Mouse (Mus musculus) neural tube, embryonic 13.5 days (tissue): Measurements from ENCODE around the gene Shd. TPM values are rescaled to one million over a fixed set of nuclear protein-coding genes. Genes with fewer than 3 reads are reported as not detected.

Experiments
- ATAC-seq: fragments of 200-750 bp; cut with Nextera tagmentation; 2 replicates; pipeline ENCODE4 v1.8.0; 2017; ENCODE audit warnings: low read depth, mild to moderate bottlenecking, moderate TSS enrichment, moderate library complexity
- H3K27ac ChIP-seq: fragments of 300-500 bp; sonication (generic); replicated peaks from 2 replicates; pipeline ENCODE4 v1.5.1; 2015; ENCODE audit warnings: moderate library complexity, mild to moderate bottlenecking, inconsistent platforms
- H3K27me3 ChIP-seq: fragments of 300-500 bp; sonication (generic); 2 replicates; pipeline ENCODE4 v1.6.1; 2015; ENCODE audit warnings: mild to moderate bottlenecking, inconsistent platforms
- H3K36me3 ChIP-seq: fragments of 300-500 bp; sonication (generic); 2 replicates; pipeline ENCODE4 v1.6.1; 2015; ENCODE audit warnings: mild to moderate bottlenecking, inconsistent platforms
- H3K4me1 ChIP-seq: fragments of 300-500 bp; sonication (generic); replicated peaks from 2 replicates; pipeline ENCODE4 v1.6.1; 2015; ENCODE audit warnings: inconsistent platforms
- H3K4me2 ChIP-seq: fragments of 300-500 bp; sonication (generic); 2 replicates; pipeline ENCODE4 v1.6.1; 2015; ENCODE audit warnings: inconsistent platforms, mild to moderate bottlenecking, moderate library complexity
- H3K4me3 ChIP-seq: fragments of 300-500 bp; sonication (generic); 2 replicates; pipeline ENCODE4 v1.5.1; 2015; ENCODE audit warnings: mild to moderate bottlenecking, inconsistent platforms
- H3K9ac ChIP-seq: fragments of 300-500 bp; sonication (generic); 2 replicates; pipeline ENCODE4 v1.6.1; 2015; ENCODE audit warnings: moderate library complexity, mild to moderate bottlenecking, inconsistent platforms
- H3K9me3 ChIP-seq: fragments of 300-500 bp; sonication (generic); 2 replicates; pipeline ENCODE4 v1.6.1; 2016; ENCODE audit warnings: inconsistent platforms
- WGBS: fragments of 180-500 bp; shearing (Covaris S2); methylation state at CpG from one replicate; pipeline ENCODE4 v1.1.7; 2015; 5-methylcytosine and 5-hydroxymethylcytosine counted together
- polyA plus RNA-seq: library from polyadenylated mRNA; unstranded; fragments of >200 nt; fragmentation: Nextera tagmentation; extraction: Ambion mirVana; gene quantifications from 2 replicates; pipeline ENCODE4 v1.2.1, GENCODE M21; 2015

Shd gene
- polyA plus RNA-seq, 1 experiment from 2014 or later, result 161 TPM

DNA sequence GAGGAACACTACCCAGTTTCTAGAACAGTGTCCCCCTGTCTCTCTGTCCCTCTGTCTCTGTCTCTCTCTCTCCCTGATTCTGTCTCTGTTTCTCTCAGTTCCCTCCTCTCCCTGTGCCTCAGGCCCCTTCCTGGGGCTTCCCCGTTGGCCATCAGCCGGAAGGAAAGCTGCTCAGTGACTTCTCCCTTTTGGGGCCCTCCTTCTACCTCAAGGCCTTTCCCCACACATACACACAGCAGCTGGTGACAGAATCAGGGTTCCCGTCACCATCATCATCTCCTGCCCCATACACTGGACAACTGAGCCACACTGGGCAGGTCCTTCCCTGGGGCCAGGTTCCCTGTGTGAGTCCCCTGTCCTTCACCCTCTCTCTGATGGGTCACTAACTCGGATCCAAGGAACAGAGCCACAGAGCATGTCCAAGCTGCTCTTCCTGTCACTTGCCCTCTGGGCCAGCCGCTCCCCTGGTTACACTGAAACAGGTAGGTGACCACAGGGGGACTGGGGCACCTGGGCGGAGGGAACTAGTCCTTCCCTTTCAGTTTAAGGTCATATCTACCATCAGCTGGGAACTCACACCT lies 17.7 kb upstream of the Shd start, which contains the start of gene Ebi3:
TSS of gene Ebi3 (plus strand) at position 194 of the 581 bp plus-strand sequence.
- H3K36me3 ChIP-seq, result no peaks in the 10 kb centered on the region
- no peak within 1 kb of the TSS for H3K4me3 ChIP-seq
- ATAC-seq, result no peak
- peaks cover 27% of the 10 kb centered on the region for H3K27me3 ChIP-seq
- H3K4me1 ChIP-seq, result peaks cover 19% of the 10 kb centered on the region
- H3K9me3 ChIP-seq, result no peaks in the 10 kb centered on the region
- WGBS, result 67% methylated on average over 6 of the region's 6 CpGs
- no peak within 1 kb of the TSS for H3K27ac ChIP-seq
- H3K4me2 ChIP-seq, result no peak within 1 kb of the TSS
- no peak within 1 kb of the TSS for H3K9ac ChIP-seq

GRCm38 (mm10) chr17:55953751-55954150 lies 16.5 kb upstream of the Shd start:
- Histone ChIP-seq H3K27ac (no peak overlapping the region), H3K36me3 (no peaks in the 10 kb centered on the region), H3K9me3 (no peaks in the 10 kb centered on the region), H3K4me3 (no peak overlapping the region), H3K9ac (no peak overlapping the region), H3K4me1 (peaks cover 31% of the 10 kb centered on the region), H3K4me2 (no peak overlapping the region), H3K27me3 (peaks cover 20% of the 10 kb centered on the region)
- ATAC-seq, result no peak
- WGBS, result 81% methylated on average over 6 of the region's 6 CpGs

DNA sequence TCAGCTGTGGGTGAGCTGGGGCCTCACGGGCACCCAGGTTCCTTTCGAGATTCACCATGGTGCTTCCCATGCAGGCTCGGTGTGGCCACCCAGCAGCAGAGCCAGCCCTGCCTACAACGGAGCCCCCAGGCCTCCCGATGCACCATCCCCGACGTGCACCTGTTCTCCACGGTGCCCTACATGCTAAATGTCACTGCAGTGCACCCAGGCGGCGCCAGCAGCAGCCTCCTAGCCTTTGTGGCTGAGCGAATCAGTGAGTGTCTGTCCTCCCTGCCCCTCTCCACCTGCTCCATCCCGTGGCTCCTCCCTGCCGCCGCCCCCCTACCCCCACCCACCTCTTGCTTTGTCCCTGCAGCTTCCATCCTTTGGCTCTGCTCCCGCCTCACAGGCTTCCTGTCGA lies 16.0 kb upstream of the Shd start:
- ATAC-seq, result no peak
- Histone ChIP-seq H3K36me3 (no peaks in the 10 kb centered on the region), H3K4me2 (no peak overlapping the region), H3K27me3 (peaks cover 20% of the 10 kb centered on the region), H3K4me3 (no peak overlapping the region), H3K27ac (no peak overlapping the region), H3K9me3 (no peaks in the 10 kb centered on the region), H3K4me1 (peaks cover 31% of the 10 kb centered on the region), H3K9ac (no peak overlapping the region)
- WGBS, result 40% methylated on average over 16 of the region's 16 CpGs

- peak; percentile 46 for ATAC-seq
Measured at GRCm38 (mm10) chr17:55956129-55956528, 14.1 kb upstream of the Shd start.

DNA sequence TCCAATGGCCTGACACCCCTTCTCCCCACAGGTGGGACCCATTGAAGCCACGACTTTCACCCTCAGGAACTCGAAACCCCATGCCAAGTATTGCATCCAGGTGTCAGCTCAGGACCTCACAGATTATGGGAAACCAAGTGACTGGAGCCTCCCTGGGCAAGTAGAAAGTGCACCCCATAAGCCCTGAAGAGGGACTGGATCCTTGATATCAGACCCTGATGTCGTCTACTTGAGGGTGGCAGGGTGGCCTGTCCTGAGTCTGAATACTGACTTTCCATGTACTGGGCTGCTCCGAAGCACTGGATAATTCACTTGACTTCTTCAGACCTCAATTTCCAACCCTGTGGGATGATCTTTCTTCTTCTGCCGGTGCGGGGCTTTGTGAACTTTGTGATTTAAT lies 13.7 kb upstream of the Shd start:
- WGBS, result 38% methylated on average over 6 of the region's 6 CpGs
- peak overlapping the region; percentile 34 for H3K27ac ChIP-seq
- no peak for ATAC-seq

More at GRCm38 (mm10) chr17:55956129-55956528, 14.1 kb upstream of the Shd start:
- H3K36me3 ChIP-seq, result 0 out of 2 replicates have a peak, but pooled peaks cover 4% of the 10 kb centered on the region
- H3K4me2 ChIP-seq, result peak overlapping the region; percentile 66
- H3K9ac ChIP-seq, result peak overlapping the region; percentile 57
- H3K4me3 ChIP-seq, result peak overlapping the region; percentile 44
- under 1% methylated on average over 26 of the region's 26 CpGs for WGBS
- H3K9me3 ChIP-seq, result no peaks in the 10 kb centered on the region
- H3K27ac ChIP-seq, result peak overlapping the region; percentile 34
- H3K4me1 ChIP-seq, result peaks cover 40% of the 10 kb centered on the region
- peaks cover 20% of the 10 kb centered on the region for H3K27me3 ChIP-seq

DNA sequence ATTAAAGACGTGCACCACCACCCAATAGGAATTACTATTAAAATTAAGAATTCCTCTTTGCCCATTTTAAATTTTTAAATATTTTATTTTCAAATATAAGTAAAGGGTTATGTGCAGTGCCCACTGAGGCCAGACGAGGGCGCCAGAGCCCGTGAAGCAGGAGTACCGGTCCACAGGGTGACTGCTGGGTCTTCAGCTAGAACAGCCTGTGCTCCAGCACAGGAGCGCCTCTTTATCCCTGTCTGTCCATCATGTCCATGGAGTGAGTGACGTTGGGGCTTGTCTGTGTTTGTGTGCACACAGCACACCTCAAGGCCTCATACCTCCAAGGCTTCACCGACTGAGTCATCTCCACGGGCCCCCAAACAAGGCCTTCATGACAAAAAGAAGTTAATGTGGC lies 13.1 kb upstream of the Shd start:
- no peaks in the 10 kb centered on the region for H3K9me3 ChIP-seq
- peaks cover 40% of the 10 kb centered on the region for H3K4me1 ChIP-seq
- peak; percentile 32; the same call in 1 of the 2 replicates for ATAC-seq
- H3K27ac ChIP-seq, result peak overlapping the region; percentile 25; the same call in 1 of the 2 replicates
- WGBS, result 16% methylated on average over 9 of the region's 9 CpGs
- H3K4me2 ChIP-seq, result peak overlapping the region; percentile 66
- peaks cover 20% of the 10 kb centered on the region for H3K27me3 ChIP-seq
- peak overlapping the region; percentile 57; the same call in 1 of the 2 replicates for H3K9ac ChIP-seq
- H3K4me3 ChIP-seq, result no peak overlapping the region
- peaks cover 14% of the 10 kb centered on the region for H3K36me3 ChIP-seq

More for the DNA sequence above, 13.7 kb upstream of the Shd start:
- peak overlapping the region; percentile 44 for H3K4me3 ChIP-seq
- peak overlapping the region; percentile 57 for H3K9ac ChIP-seq
- no peaks in the 10 kb centered on the region for H3K9me3 ChIP-seq
- peaks cover 20% of the 10 kb centered on the region for H3K27me3 ChIP-seq
- peak overlapping the region; percentile 66 for H3K4me2 ChIP-seq
- peaks cover 40% of the 10 kb centered on the region for H3K4me1 ChIP-seq
- peaks cover 8% of the 10 kb centered on the region; the same call in 1 of the 2 replicates for H3K36me3 ChIP-seq

DNA sequence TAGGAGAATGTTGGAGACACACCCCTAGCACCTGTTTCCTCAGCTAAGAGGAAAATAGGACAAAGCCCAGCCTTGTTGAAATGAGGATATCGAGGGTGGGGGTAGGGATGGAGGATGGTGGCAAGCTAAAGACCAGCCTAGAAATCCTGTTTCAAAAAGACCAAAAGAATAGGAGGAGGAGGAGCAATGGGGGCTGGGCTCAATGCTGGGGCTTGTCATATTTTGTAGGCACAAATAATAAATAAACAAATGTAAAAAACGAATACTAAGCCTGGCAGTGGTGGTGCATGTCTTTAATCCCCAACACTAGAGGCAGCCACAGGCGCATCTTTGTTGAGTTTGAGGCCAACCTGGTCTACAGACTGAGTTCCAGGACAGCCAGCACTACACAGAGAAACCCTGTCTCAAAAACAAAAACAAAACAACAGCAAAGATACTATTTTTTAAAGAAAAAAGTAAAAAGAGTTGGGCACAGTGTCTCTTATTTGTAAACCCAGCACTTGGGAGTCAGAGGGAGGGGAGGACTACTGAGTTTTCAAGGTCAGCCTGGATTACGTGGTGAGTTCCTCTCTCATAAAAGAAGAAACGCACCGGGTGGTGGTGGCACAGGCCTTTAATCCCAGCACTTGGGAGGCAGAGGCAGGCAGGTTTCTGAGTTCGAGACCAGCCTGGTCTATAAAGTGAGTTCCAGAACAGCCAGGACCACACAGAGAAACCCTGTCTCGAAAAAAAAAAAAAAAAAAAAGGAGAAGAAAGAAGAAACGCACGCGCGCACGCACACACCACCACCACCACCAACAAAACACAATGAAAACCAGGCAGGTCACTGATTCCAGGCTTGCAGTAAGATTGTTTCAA lies 12.3 kb upstream of the Shd start:
- whole genome bisulfite sequencing, result 80% methylated on average over 13 of the region's 13 CpGs
- H3K4me3 ChIP-seq, result peak overlapping the region; percentile 51
- H3K9me3 ChIP-seq, result no peaks in the 10 kb centered on the region
- H3K36me3 ChIP-seq, result peaks cover 18% of the 10 kb centered on the region
- H3K27ac ChIP-seq, result peak overlapping the region; percentile 96
- peaks cover 41% of the 10 kb centered on the region for H3K4me1 ChIP-seq
- peak overlapping the region; percentile 72 for H3K9ac ChIP-seq
- ATAC-seq, result no peak
- H3K4me2 ChIP-seq, result peak overlapping the region; percentile 66
- peaks cover 16% of the 10 kb centered on the region for H3K27me3 ChIP-seq

DNA sequence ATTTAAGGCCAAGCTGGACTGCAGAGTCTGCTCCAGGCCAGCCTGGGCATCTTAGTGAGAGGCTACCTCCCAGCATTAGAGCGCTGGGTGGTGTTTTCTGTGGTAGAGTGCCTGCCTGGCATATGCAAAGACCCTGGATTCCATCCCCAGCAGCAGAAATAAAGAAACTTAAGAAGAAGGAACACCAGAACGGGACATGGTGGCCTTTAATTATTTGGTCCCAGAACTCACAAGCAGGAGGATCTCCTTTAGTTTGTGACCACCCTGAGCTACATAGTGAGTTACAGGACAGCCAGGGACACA lies 11.7 kb upstream of the Shd start:
- peak overlapping the region; percentile 64 for H3K4me2 ChIP-seq
- H3K27me3 ChIP-seq, result peaks cover 16% of the 10 kb centered on the region

DNA sequence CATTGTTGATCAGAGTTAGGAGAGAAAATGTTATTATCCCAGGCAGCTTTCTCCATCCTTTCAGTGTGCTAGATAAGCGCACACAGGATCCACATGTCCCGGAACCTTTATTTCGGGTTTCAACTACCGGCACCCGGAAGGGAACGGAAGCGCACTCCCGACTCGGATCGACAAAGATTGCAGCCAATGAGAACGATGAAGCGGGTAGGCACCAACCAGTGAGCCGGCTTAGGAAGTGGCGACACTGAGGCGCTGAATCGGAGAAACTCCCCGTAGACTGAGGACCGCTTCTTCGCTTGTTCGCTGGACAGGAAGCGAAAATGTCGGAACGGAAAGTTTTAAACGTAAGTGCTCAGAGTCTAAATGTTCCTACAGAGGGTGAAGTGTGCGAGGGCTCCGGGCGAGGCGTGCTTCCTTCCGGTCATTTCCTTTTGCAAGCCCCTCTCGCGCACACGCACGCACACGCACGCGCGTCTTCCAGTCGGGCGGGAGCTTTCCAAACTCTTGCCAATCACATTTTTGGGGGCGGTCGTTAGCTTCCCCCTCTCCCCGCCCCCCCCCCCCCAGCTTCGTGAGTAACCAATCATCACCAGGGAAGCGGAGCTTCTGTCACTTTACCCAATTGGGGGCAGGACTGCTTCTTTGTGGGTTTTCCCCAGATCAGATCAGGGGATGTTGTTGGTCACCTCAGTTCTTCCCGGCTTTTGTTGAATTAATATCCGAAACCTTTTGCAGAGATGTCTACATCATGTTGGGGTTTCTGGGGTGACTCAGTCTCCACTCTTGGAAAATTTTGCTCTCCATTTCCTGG lies 11.1 kb upstream of the Shd start, which contains the start of gene Yju2:
TSS of gene Yju2 (plus strand) at position 182 of the 811 bp plus-strand sequence.
- Histone ChIP-seq H3K27ac (peak within 1 kb of the TSS; percentile 96), H3K9me3 (no peaks in the 10 kb centered on the region), H3K4me2 (peak within 1 kb of the TSS; percentile 64), H3K9ac (peak within 1 kb of the TSS; percentile 72), H3K36me3 (peaks cover 30% of the 10 kb centered on the region), H3K4me3 (peak within 1 kb of the TSS; percentile 51), H3K27me3 (peaks cover 15% of the 10 kb centered on the region), H3K4me1 (peaks cover 46% of the 10 kb centered on the region)
- under 1% methylated on average over 45 of the region's 46 CpGs for WGBS
- ATAC-seq, result peak; percentile 90

More for the DNA sequence above, 11.7 kb upstream of the Shd start:
- Histone ChIP-seq H3K9me3 (no peaks in the 10 kb centered on the region), H3K4me3 (peak overlapping the region; percentile 51), H3K27ac (peak overlapping the region; percentile 96), H3K9ac (peak overlapping the region; percentile 72), H3K4me1 (peaks cover 46% of the 10 kb centered on the region), H3K36me3 (peaks cover 24% of the 10 kb centered on the region)
- WGBS, result 26% methylated on average over 2 of the region's 2 CpGs
- ATAC-seq, result no peak

DNA sequence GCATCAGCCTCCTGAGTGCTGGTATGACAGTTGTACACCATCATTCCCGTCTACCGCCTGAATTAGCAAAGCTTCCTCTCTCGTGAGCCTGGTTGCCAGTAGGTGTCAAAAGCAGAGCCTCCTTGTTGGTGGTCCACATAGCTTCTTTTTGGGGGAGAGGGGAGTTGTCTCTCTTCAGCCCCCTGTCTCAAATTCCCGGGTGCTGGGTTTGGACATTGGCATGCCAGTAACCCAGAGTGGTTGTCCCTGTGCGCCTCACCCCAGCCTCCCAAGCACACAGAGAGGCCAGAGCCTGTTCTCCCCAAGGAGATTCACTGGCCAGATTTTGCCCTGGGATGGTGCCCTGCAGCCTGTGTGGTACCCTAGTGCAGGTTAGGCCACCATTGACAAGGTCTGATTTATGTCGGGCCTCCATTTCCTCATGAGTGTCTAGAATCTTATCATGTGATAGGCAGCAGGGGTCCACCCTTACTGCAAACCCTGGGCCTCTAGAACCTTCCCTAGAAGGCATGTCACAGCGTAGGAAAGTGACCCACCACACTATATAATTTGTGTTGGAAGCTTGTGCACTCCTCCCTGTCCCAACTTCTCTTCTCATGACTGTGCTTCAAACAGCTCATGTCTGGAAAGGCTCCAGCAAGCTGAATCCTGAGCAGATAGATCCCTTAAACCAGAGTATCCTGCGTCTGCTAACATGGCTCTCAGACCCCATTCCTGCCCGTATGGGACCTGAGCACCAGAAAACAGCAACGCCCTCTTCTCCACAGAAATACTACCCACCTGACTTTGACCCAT lies 10.1 kb upstream of the Shd start:
- WGBS, result 78% methylated on average over 10 of the region's 10 CpGs
- H3K9me3 ChIP-seq, result no peaks in the 10 kb centered on the region
- peaks cover 46% of the 10 kb centered on the region for H3K4me1 ChIP-seq
- H3K4me3 ChIP-seq, result peak overlapping the region; percentile 51
- H3K27ac ChIP-seq, result peak overlapping the region; percentile 96
- peaks cover 4% of the 10 kb centered on the region for H3K27me3 ChIP-seq
- H3K4me2 ChIP-seq, result peak overlapping the region; percentile 64
- peaks cover 40% of the 10 kb centered on the region for H3K36me3 ChIP-seq
- ATAC-seq, result no peak
- H3K9ac ChIP-seq, result peak overlapping the region; percentile 67

GRCm38 (mm10) chr17:55960791-55961190 lies 9.5 kb upstream of the Shd start:
- ATAC-seq, result no peak
- Histone ChIP-seq H3K4me3 (no peak overlapping the region), H3K4me1 (peaks cover 42% of the 10 kb centered on the region), H3K9ac (no peak overlapping the region), H3K9me3 (no peaks in the 10 kb centered on the region), H3K4me2 (no peak overlapping the region), H3K36me3 (peaks cover 45% of the 10 kb centered on the region), H3K27me3 (no peaks in the 10 kb centered on the region), H3K27ac (no peak overlapping the region)
